16 mouse cellular contexts compared by ENCODE assay signal in the genomic region with DNA sequence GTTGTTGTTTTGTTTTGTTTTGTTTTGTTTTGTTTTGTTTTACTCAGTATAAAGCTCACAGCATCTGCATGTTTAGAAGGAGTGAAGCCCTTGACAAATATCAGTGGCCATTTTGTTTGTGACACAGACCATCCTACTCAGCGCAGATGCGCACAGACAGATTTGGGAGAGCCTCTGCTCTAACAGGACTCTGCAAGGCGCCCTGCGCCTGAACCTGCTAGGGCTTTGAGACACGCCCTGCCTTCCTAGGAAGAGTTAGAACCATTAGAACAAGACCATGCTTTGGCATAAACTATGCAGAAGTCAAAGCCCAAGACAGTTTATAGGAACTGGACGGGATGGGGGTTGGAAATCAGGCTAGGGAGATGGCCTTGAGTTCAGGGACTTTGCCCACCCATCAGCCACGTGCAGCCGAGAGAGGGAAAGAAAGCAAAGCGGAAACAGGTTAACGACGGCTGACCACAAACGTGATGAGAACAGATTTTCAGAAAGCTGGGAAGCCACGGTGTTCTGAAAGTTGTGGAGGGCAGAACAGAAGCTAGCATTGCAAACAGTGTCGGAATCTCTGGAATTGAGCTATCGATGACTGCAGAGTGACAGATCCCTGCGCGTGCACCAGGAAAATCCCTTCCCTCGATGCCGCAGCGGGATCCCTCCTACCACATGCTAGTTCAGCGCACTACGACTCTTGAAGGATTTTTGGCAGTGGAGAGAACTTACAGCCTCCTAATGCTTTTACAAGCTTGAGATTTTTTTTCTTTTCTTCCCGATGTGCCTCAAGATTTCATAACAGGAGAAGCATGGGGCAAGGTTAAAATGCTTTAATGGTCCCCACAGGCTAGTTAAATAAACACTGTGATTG.
DNase-seq lines count a peak whose midpoint lies in the region; ATAC-seq lines count a peak whose summit lies in the region.
"Had no signal": no experiment of that assay in that cellular context is flagged by ENCODE, and none has a peak within 500 bp of the region (broad histone marks: within the 10 kb centered on the region; RNA-seq: fewer than 3 reads in every experiment).

No protein-coding gene starts in this region.

- no peaks in the 10 kb centered on the region for H3K27me3 ChIP-seq in forebrain, embryonic 14.5 days (replicated peaks; ENCODE audit: control insufficient read depth, insufficient read depth, low read length)
- no peaks in the 10 kb centered on the region for H3K27me3 ChIP-seq in forebrain, embryonic 16.5 days (replicated peaks; ENCODE audit: control insufficient read depth, insufficient read depth, low read length)
- H3K27me3 ChIP-seq in lung, embryonic 15.5 days, result no peaks in the 10 kb centered on the region
- no peaks in the 10 kb centered on the region for H3K27me3 ChIP-seq in stomach, embryonic 14.5 days (ENCODE audit: control insufficient read depth, insufficient read depth, low read length)
- H3K27me3 ChIP-seq: neural tube, embryonic 13.5 days had no signal

- no peaks in the 10 kb centered on the region for H3K36me3 ChIP-seq in forebrain, embryonic 14.5 days (ENCODE audit: control insufficient read depth, insufficient read depth, low read length)
- H3K36me3 ChIP-seq in forebrain, embryonic 16.5 days (ENCODE audit: control insufficient read depth, insufficient read depth), result no peaks in the 10 kb centered on the region
- no peaks in the 10 kb centered on the region for H3K36me3 ChIP-seq in lung, embryonic 15.5 days
- H3K36me3 ChIP-seq in stomach, embryonic 14.5 days (ENCODE audit: control insufficient read depth, insufficient read depth, low read length), result no peaks in the 10 kb centered on the region
- H3K36me3 ChIP-seq: heart, embryonic 10.5 days; neural tube, embryonic 13.5 days had no signal

- ATAC-seq in forebrain, embryonic 14.5 days, result no peak
- ATAC-seq in forebrain, embryonic 16.5 days, result no peak
- ATAC-seq in lung, embryonic 15.5 days (ENCODE audit: borderline replicate concordance, extremely low read depth, low FRiP score, low TSS enrichment), result no peak
- ATAC-seq in stomach, embryonic 14.5 days (ENCODE audit: insufficient number of reproducible peaks, insufficient read depth, low FRiP score, low read depth), result no peak
- ATAC-seq: hindbrain, postnatal 0 days; liver, postnatal 0 days; midbrain, embryonic 16.5 days had no signal

- H3K4me1 ChIP-seq in forebrain, embryonic 14.5 days (ENCODE audit: control insufficient read depth, insufficient read depth, low read length), result peaks cover 4% of the 10 kb centered on the region; the same call in 1 of the 2 replicates
- peaks cover 5% of the 10 kb centered on the region; the same call in 1 of the 2 replicates for H3K4me1 ChIP-seq in forebrain, embryonic 16.5 days (replicated peaks; ENCODE audit: control insufficient read depth, insufficient read depth, low read length)
- peaks cover 12% of the 10 kb centered on the region for H3K4me1 ChIP-seq in lung, embryonic 15.5 days
- H3K4me1 ChIP-seq in stomach, embryonic 14.5 days (ENCODE audit: control insufficient read depth, insufficient read depth, low read length), result peaks cover 10% of the 10 kb centered on the region

- H3K4me2 ChIP-seq in forebrain, embryonic 14.5 days (ENCODE audit: low read length), result no peak overlapping the region
- no peak overlapping the region for H3K4me2 ChIP-seq in forebrain, embryonic 16.5 days (ENCODE audit: low read length)
- peak overlapping the region; percentile 38 for H3K4me2 ChIP-seq in lung, embryonic 15.5 days
- peak overlapping the region; percentile 16; the same call in 1 of the 2 replicates for H3K4me2 ChIP-seq in stomach, embryonic 14.5 days (replicated peaks; ENCODE audit: low read depth, low read length)
- H3K4me2 ChIP-seq: neural tube, embryonic 13.5 days had no signal

- H3K4me3 ChIP-seq in forebrain, embryonic 14.5 days (ENCODE audit: low read depth, low read length), result no peak overlapping the region
- H3K4me3 ChIP-seq in forebrain, embryonic 16.5 days (replicated peaks; ENCODE audit: low read length), result no peak overlapping the region
- no peak overlapping the region for H3K4me3 ChIP-seq in lung, embryonic 15.5 days
- H3K4me3 ChIP-seq in stomach, embryonic 14.5 days (ENCODE audit: low read depth, low read length), result no peak overlapping the region
- H3K4me3 ChIP-seq: heart, embryonic 10.5 days; neural tube, embryonic 13.5 days had no signal

- H3K9ac ChIP-seq in forebrain, embryonic 14.5 days (ENCODE audit: low read length), result no peak overlapping the region
- H3K9ac ChIP-seq in forebrain, embryonic 16.5 days (replicated peaks; ENCODE audit: low read depth, low read length), result no peak overlapping the region
- no peak overlapping the region for H3K9ac ChIP-seq in lung, embryonic 15.5 days
- H3K9ac ChIP-seq in stomach, embryonic 14.5 days (replicated peaks; ENCODE audit: low read depth, low read length), result no peak overlapping the region
- H3K9ac ChIP-seq: liver, postnatal 0 days; neural tube, embryonic 13.5 days had no signal

- no peak overlapping the region for H3K27ac ChIP-seq in forebrain, embryonic 14.5 days (ENCODE audit: low read depth, low read length)
- no peak overlapping the region for H3K27ac ChIP-seq in forebrain, embryonic 16.5 days (ENCODE audit: low read length)
- H3K27ac ChIP-seq in lung, embryonic 15.5 days, result no peak overlapping the region
- H3K27ac ChIP-seq in stomach, embryonic 14.5 days (ENCODE audit: low read length), result no peak overlapping the region
- H3K27ac ChIP-seq: heart, embryonic 10.5 days; hindbrain, postnatal 0 days; neural tube, embryonic 13.5 days had no signal

- 84% methylated on average over 23 of the region's 23 CpGs for WGBS in forebrain, embryonic 14.5 days
- 79% methylated on average over 23 of the region's 23 CpGs for WGBS in forebrain, embryonic 16.5 days
- WGBS in lung, embryonic 15.5 days, result 42% methylated on average over 23 of the region's 23 CpGs
- WGBS in stomach, embryonic 14.5 days, result 45% methylated on average over 23 of the region's 23 CpGs

- intact Hi-C loops in left cerebral cortex, postnatal 36 days (cut with DNase I), result no loop called here

- H3K9me3 ChIP-seq in forebrain, embryonic 14.5 days (replicated peaks; ENCODE audit: control insufficient read depth, low read length), result peaks cover 7% of the 10 kb centered on the region; the same call in 1 of the 2 replicates
- H3K9me3 ChIP-seq in forebrain, embryonic 16.5 days (ENCODE audit: control insufficient read depth, low read length), result peaks cover 2% of the 10 kb centered on the region; the same call in 1 of the 2 replicates
- H3K9me3 ChIP-seq in lung, embryonic 15.5 days, result no peaks in the 10 kb centered on the region; the same call in 1 of the 2 replicates
- peaks cover 7% of the 10 kb centered on the region; the same call in 1 of the 2 replicates for H3K9me3 ChIP-seq in stomach, embryonic 14.5 days (ENCODE audit: control insufficient read depth, low read depth, low read length)
- H3K9me3 ChIP-seq: heart, embryonic 10.5 days had no signal

- peak; percentile 58 for DNase-seq in forebrain, embryonic 14.5 days (ENCODE audit: low spot score)
- no peak for DNase-seq in lung, postnatal 36 days
- peak; percentile 26 for DNase-seq in forelimb bud, embryonic 11.5 days (ENCODE audit: low read depth, low spot score)
- DNase-seq in thymus, postnatal 4 days, result no peak
- DNase-seq in left cerebral cortex, postnatal 36 days (ENCODE audit: low spot score in 2 of 2), result no peak
- DNase-seq: adrenal gland, postnatal 14 days; cerebellum, postnatal 25 days; kidney, postnatal 25 days; liver, postnatal 0 days had no signal

Comparison
In these comparisons a context has a peak if more than half of its experiments do, and no peak if none do; other contexts are left out.
1. DNase-seq: peak in forebrain, embryonic 14.5 days (single experiment) and forelimb bud, embryonic 11.5 days (single experiment); none in lung, postnatal 36 days (single experiment), thymus, postnatal 4 days (single experiment) and left cerebral cortex, postnatal 36 days (0 of 2).
2. H3K4me2 ChIP-seq: peak in lung, embryonic 15.5 days (single experiment) and stomach, embryonic 14.5 days (single experiment); none in forebrain, embryonic 14.5 days (single experiment) and forebrain, embryonic 16.5 days (single experiment).